Mouse (Mus musculus): Measurements from ENCODE around the gene Eps8l3.

Gene Eps8l3

DNA sequence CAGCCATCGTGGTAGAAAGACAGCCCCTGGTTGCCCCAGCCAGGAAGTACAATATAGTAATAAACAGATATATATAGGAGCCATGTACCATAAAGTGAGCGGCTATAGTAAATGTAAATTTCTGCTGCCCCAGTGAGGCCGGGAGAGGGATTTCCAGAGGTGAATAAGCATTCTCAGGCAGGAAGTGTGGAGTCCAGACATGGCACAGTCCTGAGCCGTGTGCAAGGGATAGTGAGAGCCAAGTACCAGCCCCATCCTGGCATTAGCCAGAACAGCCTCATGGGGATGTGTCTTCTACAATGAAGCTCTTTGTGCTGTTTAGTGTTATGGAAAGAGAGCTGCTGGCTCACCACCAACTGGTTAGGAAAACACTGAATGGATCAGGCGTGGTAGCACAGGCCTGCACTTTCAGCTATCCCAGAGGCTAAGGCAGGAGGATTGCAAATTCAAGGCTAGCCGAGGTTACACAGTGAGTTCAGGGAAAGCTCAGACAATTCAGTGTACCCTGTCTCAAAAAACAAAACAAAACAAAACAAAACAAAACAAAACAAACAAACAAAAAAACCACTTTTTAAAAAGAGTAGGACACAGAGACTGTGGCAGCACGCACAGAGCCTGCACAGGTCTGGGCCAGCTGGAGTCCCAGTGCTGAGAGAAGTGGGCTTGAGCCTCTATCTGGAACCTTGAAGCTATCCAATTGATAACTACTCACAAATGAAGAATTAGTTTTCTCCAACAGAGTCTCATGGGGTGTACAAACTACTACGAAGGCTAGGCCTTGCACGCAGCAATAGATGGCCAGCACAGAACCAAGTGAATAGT is 10.9 kb downstream of the Eps8l3 start:
- in situ Hi-C loops (cut with MboI; ENCODE audit: unreplicated experiment in 2 of 2): loop anchor here in 1 of 2 experiments (25.0 kb wide), 1 partner anchor 776 kb away; the partner anchor contains the start of gene Kcna2

DNA sequence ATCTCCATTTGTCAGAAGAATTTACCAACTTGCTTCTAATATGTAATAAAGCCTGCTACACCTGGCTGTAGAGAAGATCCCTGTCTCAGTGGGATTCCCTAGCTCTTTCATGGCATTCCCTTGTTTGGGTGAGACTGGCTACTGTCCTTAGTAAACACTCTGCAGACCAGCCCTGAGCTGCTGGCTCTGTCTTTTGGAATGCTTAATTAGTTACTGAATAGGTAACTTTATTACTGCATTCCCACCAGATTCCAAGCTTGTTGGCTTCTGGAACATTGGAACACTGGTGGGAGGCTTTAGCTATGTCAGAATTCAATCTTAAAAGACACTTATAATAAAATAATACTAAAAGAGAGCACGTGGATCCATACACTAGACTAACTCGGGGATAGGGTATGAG is 12.2 kb downstream of the Eps8l3 start:
- in situ Hi-C loops (cut with MboI; ENCODE audit: unreplicated experiment in 2 of 2): loop anchor here in 1 of 2 experiments (25.0 kb wide), 1 partner anchor 777 kb away; the partner anchor contains the start of gene Kcna2

DNA sequence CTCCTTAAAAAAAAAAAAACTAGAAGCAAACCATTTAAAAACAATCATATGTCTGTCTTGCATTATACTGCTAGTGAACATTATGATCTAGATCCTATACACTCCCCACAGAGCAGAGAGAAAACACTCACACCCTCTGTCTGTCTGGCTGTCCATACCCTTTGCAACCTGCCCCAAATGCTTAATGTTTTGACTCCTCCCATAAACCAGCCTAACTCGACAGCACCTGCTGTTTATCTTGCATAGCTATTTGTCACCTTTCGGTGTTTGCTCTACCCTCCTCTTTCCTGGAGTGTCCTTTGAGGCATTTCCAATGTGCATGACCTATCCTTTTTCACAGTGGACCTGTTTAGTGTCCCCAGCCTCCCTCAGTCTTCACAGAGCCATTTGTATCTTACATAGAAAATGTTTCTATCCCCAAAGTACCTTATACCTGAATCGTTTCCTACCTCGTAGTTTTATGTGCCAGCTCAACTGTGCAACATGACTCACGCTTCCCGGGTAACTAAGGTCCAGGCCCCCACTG is 18.2 kb downstream of the Eps8l3 start:
- in situ Hi-C loops (cut with MboI; ENCODE audit: unreplicated experiment in 2 of 2): loop anchor here in 1 of 2 experiments (25.0 kb wide), 1 partner anchor 783 kb away; the partner anchor contains the start of gene Kcna2

DNA sequence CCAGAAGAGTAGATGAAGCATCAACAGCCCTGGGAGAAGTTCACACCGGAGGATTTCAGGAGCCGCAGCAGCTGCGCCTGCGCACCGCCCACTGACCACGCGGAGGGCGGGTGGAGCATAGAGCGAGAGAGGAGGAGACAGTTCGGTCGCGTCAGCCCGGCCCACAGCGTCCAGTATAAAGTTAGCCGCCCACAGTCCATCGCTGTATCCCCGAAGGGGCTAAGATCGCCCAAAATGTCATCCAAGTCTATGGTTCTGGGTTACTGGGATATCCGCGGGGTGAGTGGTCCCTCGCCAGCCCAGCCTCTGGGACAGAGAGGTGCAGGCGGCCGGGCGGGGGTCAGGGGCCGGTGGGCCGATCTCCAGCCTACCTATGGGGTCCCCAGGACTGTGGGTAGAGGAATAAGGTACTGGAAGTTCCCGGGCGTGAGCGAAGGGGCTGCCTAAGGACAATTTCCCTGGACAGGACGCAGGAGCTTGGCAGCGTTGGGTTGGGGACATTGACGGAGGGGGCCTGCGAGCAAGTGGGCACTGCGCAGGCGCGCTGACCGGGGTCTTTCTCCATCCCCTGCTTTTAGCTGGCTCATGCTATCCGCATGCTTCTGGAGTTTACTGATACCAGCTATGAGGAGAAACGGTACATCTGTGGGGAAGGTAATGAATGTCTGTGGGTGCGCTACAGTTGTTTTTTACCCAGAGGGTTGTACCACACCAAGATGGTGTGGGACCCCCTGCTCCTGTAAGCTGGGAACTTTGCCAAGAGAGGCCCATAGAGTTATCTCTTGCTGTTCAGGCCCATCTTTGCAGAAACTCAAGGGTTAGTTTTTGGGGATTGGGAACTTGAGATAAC is 18.9 kb downstream of the Eps8l3 start, which contains the start of gene Gstm5:
Gstm5 (plus strand) TSS at position 102 of the 850 bp plus-strand sequence.
- in situ Hi-C loops (cut with MboI; ENCODE audit: unreplicated experiment in 2 of 2): loop anchor here in 1 of 2 experiments (25.0 kb wide), 1 partner anchor 784 kb away; the partner anchor contains the start of gene Kcna2

DNA sequence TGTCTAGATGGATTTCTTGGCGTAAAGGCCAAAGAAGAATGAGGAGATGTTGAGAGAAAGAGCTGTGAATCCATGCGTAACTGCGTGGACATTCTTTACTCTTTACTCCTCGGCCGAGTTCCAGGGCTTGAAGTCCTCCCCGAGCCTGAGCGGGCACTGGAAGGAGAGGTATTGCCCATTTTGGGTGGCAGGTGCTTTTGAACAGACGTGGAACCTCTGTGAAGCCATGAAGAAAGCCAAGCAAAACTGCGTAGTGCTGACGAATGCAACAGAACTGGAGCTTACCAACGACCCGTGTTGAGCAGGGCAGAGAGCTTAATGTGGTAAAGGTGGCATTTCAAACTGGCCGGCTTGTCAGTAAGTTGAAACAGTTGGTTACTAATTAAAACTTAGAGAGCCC is 21.7 kb downstream of the Eps8l3 start:
- in situ Hi-C loops (cut with MboI; ENCODE audit: unreplicated experiment in 2 of 2): loop anchor here in 1 of 2 experiments (25.0 kb wide), 1 partner anchor 786 kb away; the partner anchor contains the start of gene Kcna2

DNA sequence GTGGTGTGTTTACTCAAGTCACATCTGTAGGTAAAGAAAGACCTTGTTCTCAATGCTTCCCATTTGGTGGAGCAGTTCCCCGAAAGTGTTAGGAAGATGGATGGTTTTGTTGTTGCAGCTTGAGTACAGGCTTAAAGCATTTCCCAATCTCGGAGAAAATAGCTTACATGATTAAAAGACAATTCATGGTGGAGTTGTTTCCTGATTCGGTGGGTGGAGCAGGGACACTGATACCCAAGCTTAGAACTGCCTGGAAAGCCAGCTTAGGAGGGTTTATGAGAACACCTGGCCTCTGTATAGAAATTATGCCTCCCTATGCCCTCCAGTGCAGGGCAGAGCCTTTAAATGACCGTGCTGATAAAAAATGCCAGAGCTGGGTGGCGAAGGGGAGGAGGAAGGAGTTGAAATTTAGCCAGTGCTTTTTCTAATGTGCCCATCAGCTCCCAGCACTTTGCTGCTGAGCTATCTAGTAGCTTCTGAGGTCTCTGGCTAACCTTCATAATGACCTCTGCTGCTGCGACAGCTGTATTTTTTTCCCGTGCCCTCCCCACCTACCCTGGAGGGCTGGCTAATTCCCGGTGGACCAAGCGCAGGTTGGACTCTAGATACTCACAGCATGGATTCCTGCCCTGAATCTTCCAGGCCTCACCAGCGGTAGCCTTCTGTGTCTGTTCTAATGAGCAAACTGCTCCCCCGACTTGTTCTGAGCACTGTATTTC is 24.1 kb downstream of the Eps8l3 start:
- in situ Hi-C loops (cut with MboI; ENCODE audit: unreplicated experiment in 2 of 2): no loop called here

DNA sequence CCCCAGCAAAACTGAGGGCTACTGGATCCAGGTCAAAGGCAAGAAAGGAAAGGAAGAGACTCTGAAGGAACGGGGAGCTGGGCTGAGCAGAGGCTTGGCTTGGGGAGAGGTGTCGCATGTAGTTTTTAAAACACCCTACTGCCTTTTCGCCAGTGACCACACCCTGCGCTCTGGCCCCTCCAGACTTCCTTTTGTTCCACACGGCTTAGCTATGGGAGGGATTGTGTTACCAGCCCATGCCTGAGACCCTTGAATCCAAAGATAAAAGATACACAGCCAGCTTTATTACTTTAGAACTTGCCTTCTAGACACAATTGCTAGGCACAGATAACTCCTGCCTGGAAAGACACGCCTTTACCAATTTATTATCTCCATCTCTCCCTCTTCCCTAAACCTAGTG is 28.9 kb downstream of the Eps8l3 start:
- in situ Hi-C loops (cut with MboI; ENCODE audit: unreplicated experiment in 2 of 2): no loop called here

DNA sequence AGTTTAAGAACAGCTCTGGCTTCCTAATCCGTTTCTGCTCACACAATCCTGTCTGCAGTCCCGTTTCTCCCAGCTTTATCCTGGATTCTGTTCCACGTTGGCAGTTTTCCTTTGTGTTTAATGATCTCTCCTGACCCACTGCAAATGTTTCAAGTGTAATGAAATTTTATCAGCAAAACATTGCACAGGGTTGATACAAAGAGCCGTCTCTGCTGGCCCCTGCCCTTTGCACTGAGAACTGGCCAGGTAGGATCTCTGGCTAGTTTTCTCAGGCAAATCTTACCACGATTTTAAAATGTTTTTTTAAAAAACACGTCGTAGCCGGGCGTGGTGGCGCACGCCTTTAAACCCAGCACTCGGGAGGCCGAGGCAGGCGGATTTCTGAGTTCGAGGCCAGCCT is 39.6 kb downstream of the Eps8l3 start:
- in situ Hi-C loops (cut with MboI; ENCODE audit: unreplicated experiment in 2 of 2): no loop called here

DNA sequence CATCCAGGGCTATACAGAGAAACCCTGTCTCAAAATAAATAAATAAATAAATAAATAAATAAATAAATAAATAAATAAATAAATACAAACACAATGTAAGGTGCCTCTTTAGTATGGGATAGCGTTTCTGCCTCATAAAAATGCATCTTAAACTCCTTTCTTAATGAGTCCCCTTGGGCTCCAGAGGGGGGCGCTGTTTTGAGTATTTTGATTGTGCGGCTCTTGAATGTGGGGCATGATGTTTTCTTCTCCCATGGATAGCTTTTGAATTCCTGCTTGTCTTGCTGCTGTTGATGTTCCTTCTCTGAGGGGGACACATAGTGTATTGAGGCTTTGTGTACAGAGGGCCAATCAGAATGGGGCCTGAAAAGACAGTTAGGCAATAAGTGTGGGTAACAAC is 40.1 kb downstream of the Eps8l3 start:
- in situ Hi-C loops (cut with MboI; ENCODE audit: unreplicated experiment in 2 of 2): no loop called here

DNA sequence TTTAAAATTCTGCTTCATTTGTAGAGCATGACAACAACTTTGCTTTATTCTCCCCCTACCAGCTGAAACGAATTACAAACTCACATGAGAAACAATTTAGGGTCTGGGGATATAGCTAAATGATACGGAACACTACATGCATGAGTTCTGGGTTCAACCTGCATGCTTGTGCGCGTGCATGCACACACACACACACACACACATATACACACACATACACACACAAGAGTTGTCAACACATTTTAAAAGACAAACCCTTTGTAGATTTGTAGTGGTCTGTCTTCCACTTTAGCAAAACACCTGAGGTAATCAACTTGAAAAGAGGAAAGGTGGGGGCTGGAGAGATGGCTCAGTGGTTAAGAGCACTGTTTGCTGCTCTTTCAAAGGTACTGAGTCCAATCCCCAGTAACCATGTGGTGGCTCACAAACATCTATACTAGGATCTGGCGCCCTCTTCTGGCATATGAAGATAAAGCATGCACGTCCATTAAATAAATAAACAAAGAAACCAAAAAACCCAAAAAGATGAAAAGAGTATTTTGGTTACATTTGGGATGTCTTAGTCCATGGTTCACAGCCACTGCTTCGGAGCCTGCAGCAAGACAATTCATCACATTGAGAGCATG is 40.9 kb downstream of the Eps8l3 start:
- in situ Hi-C loops (cut with MboI; ENCODE audit: unreplicated experiment in 2 of 2): no loop called here

DNA sequence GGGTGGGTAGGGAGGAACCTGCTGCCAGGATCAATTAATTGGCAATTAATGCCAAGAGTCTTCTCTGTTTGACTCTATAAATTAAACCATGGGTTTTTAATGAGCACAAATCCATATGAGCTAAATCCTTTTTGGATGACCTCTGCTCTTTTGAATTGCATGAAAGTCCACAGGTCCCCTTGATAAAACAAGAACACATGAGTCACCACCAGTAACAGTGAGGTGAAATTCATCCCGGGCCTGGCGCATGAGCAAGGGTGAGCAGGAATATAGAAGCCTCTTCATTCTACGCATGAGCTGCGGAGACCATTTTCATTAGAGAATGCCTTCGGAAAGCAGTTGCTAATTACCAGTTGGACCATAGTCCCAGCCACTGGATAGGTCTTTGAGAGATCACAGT is 43.3 kb downstream of the Eps8l3 start:
- in situ Hi-C loops (cut with MboI; ENCODE audit: unreplicated experiment in 2 of 2): loop anchor here in 1 of 2 experiments (5.0 kb wide), 2 partner anchors 97 to 227 kb away; partner anchors contain the start of genes Gnai3 and Gstm1

DNA sequence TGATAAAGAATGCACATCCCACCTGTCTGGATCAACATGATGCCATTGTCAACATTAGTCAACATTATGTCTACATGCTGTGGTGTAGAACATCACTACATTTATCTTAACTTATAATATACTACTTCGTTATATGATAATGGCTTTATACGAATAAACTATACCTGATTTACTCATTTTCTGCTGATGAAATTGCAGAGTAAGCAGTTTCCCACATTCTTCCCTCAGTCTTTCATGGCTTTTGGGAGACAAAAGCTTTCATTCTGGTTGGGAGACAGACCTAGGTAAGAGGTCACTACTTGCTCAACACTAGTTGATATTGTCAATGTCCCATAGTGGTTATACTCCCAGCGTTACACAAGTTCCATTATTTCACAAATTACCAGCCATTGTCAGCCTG is 48.3 kb downstream of the Eps8l3 start:
- in situ Hi-C loops (cut with MboI; ENCODE audit: unreplicated experiment in 2 of 2): no loop called here

DNA sequence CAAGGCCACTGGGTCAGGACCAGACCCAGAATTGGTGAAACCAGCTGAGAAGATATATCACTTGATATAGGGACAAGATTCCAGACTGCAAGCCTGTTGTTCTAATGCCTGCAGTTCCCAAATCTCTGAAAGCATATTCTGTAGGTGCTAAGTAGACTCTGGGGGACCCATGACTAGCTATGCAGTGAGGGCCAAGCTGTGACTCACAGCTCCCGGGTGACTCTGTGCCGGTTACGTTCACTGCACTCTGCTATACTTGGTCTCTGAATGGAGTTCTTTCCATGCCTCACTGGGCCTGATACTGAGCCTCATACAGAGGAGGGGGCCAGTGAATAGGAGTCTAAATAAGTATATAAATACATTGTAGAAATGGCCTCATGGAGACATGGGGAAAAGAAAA is 50.8 kb downstream of the Eps8l3 start:
- in situ Hi-C loops (cut with MboI; ENCODE audit: unreplicated experiment in 2 of 2): no loop called here

DNA sequence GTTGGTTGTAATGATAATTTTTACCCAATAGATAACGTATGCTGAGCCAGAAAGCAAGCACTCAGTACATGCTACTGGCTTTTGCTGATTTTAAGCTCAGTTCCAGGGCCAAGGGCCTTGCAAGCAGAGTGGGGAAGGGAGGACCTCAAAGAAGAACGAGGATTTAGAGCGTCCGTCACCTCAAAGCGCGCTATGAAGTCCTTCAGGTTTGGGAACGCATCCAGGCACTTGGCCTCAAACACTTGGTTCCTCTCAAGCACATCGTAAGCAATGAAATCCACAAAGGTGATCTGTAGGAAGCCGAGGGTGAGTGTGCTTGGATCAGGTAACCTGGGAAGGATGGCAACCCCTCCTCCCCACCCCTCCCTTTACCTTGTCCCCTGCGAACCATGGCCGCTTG is 51.7 kb downstream of the Eps8l3 start:
- in situ Hi-C loops (cut with MboI; ENCODE audit: unreplicated experiment in 2 of 2): no loop called here

DNA sequence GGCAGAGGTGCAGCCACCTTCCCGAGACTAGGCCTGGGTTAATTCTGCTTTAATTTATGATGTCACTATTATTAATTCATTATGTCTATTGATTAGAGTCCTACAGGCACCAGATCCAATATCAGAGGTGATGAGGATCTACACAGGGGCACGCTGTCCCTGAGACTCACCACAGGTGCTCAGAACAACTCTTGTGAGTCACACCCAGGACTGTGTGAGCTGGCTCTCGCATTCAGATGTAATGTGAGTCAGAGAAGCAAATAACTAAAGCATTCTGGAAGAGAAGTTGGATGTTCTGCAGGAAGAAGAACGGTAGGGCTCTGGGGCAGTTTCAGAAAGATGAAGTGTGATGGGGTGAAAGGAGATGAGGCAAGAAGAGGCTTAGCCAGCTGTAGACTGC is 52.2 kb downstream of the Eps8l3 start:
- in situ Hi-C loops (cut with MboI; ENCODE audit: unreplicated experiment in 2 of 2): no loop called here

DNA sequence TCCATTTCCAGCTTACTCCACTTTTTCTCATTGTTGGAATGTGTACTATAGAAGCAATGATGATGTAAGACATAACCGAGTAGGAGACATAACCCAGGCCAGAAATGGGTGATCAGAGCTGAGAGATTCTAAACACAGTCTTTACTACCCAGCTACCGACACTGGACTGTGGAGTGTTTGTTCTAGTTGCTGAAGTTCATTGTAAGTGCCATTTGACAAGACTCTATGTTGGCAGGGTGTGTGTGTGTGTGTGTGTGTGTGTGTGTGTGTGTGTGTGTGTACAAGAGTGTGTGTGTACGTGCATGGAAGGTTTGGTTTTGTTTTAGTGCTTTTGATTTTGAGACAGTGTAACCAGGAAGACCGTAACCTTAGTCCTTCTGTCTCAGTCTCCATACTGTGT is 52.7 kb downstream of the Eps8l3 start:
- in situ Hi-C loops (cut with MboI; ENCODE audit: unreplicated experiment in 2 of 2): loop anchor here in 1 of 2 experiments (10.0 kb wide), 2 partner anchors 125 to 215 kb away; partner anchors contain the start of gene Gnai3

DNA sequence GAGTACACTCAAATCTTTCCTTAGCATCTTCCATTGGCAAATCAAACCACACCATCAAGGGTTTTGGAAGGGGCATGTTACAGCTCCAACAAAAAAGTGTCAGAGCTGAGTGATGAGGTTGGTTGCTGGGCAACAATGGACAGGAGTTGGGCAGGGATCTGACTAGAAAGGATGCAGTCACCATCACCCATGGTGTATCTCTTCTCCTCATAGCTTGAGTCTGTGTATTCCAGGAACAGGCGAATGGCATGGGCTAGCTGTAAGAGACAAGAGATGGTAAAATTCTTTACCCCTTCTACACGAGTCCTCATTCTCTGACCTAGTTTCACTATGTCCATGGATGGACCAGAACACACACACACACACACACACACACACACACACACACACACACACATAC is 54.1 kb downstream of the Eps8l3 start:
- in situ Hi-C loops (cut with MboI; ENCODE audit: unreplicated experiment in 2 of 2): loop anchor here in 1 of 2 experiments (10.0 kb wide), 2 partner anchors 124 to 214 kb away; partner anchors contain the start of gene Gnai3

DNA sequence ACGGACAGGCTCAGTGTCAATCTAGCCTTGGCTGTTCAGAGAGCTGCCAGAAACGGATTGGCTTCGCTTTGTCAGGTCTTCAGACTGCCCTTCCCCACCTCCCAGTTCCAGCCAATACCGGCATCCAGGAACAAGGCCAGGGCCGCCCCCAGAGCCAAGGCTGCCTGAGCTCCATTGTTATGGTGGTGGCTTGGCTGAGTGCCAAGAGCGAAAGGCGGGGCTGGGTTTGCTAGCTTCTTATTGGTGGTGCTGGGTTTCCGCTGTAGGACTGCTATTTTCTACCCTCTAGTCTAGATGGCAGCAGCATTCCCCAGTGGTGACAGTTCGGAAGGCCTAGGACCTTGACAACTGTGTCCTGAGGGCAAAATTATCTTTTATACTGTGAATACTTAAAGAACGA is 54.6 kb downstream of the Eps8l3 start, which contains the start of gene Gstm7:
Gstm7 (minus strand) TSS at position 148 of the 400 bp plus-strand sequence.
- in situ Hi-C loops (cut with MboI; ENCODE audit: unreplicated experiment in 2 of 2): loop anchor here in 1 of 2 experiments (10.0 kb wide), 2 partner anchors 123 to 213 kb away; partner anchors contain the start of gene Gnai3

DNA sequence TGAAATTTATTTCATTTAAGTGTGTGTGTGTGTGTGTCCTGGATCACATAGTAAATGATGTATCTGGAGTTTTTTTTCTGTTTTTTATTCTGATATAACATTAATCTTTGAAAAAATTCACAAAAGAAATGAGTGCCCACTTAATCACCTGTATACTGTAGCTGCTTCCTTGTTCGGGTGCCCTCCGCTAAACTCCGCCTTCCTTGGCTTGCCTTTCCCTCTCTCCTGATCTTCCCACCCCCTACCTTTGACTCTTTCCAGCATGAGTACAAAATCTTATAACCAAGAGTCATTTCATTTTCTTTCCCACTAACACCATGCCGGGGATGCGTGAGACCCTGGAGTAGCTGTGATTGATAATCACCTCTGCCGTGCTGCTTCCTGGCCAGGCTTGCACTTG is 55.1 kb downstream of the Eps8l3 start:
- in situ Hi-C loops (cut with MboI; ENCODE audit: unreplicated experiment in 2 of 2): loop anchor here in 1 of 2 experiments (10.0 kb wide), 2 partner anchors 123 to 213 kb away; partner anchors contain the start of gene Gnai3

Measured in v-Abl transformed pro-B cells (cell line).